Mouse (Mus musculus): ENCODE data around the gene Dmrtb1. TPM values are rescaled to one million over a fixed set of nuclear protein-coding genes. Genes with fewer than 3 reads are reported as not detected.

The Dmrtb1 gene
- not detected for total RNA-seq (2021)
- long read RNA-seq, experiment 1, result 0 reads
- long read RNA-seq, experiment 2, result 0 reads

GRCm38 (mm10) chr4:107684130-107684529, at the start of gene Dmrtb1:
Dmrtb1 (minus strand) TSS chr4:107684230.
- DNase-seq, result no peak
- intact Hi-C loops (cut with DNase I; ENCODE audit: low total_unique reads), result no loop called here

GRCm38 (mm10) chr4:107733603-107734002, 49.6 kb upstream of the Dmrtb1 start:
- intact Hi-C loops (cut with DNase I; ENCODE audit: low total_unique reads), result no loop called here
- no peak for DNase-seq

GRCm38 (mm10) chr4:107732624-107733023, 48.6 kb upstream of the Dmrtb1 start:
- intact Hi-C loops (cut with DNase I; ENCODE audit: low total_unique reads), result no loop called here
- no peak for DNase-seq

- intact Hi-C loops (cut with DNase I; ENCODE audit: low total_unique reads), result no loop called here
- no peak for DNase-seq
Observed at GRCm38 (mm10) chr4:107732182-107732581, 48.2 kb upstream of the Dmrtb1 start.

GRCm38 (mm10) chr4:107731088-107731465, 47.0 kb upstream of the Dmrtb1 start:
- intact Hi-C loops (cut with DNase I; ENCODE audit: low total_unique reads), result no loop called here
- no peak for DNase-seq

GRCm38 (mm10) chr4:107730391-107731087, 46.5 kb upstream of the Dmrtb1 start:
- DNase-seq, result no peak
- intact Hi-C loops (cut with DNase I; ENCODE audit: low total_unique reads), result no loop called here

GRCm38 (mm10) chr4:107725432-107725831, 41.4 kb upstream of the Dmrtb1 start:
- intact Hi-C loops (cut with DNase I; ENCODE audit: low total_unique reads), result no loop called here
- DNase-seq, result no peak

GRCm38 (mm10) chr4:107720043-107720830, 36.2 kb upstream of the Dmrtb1 start:
- intact Hi-C loops (cut with DNase I; ENCODE audit: low total_unique reads), result no loop called here
- DNase-seq, result no peak

GRCm38 (mm10) chr4:107719161-107719560, 35.1 kb upstream of the Dmrtb1 start:
- intact Hi-C loops (cut with DNase I; ENCODE audit: low total_unique reads), result no loop called here
- DNase-seq, result no peak

GRCm38 (mm10) chr4:107718720-107719119, 34.7 kb upstream of the Dmrtb1 start:
- intact Hi-C loops (cut with DNase I; ENCODE audit: low total_unique reads), result no loop called here

GRCm38 (mm10) chr4:107717718-107718313, 33.8 kb upstream of the Dmrtb1 start:
- intact Hi-C loops (cut with DNase I; ENCODE audit: low total_unique reads), result no loop called here
- DNase-seq, result no peak

More at GRCm38 (mm10) chr4:107718720-107719119, 34.7 kb upstream of the Dmrtb1 start:
- no peak for DNase-seq

GRCm38 (mm10) chr4:107716754-107717299, 32.8 kb upstream of the Dmrtb1 start:
- intact Hi-C loops (cut with DNase I; ENCODE audit: low total_unique reads), result no loop called here

GRCm38 (mm10) chr4:107706884-107707283, 22.9 kb upstream of the Dmrtb1 start:
- intact Hi-C loops (cut with DNase I; ENCODE audit: low total_unique reads), result no loop called here
- DNase-seq, result no peak

More at GRCm38 (mm10) chr4:107716754-107717299, 32.8 kb upstream of the Dmrtb1 start:
- no peak for DNase-seq

- intact Hi-C loops (cut with DNase I; ENCODE audit: low total_unique reads), result no loop called here
- DNase-seq, result no peak
Observed at GRCm38 (mm10) chr4:107704185-107704584, 20.2 kb upstream of the Dmrtb1 start.

- intact Hi-C loops (cut with DNase I; ENCODE audit: low total_unique reads), result no loop called here
- DNase-seq, result no peak
Observed at GRCm38 (mm10) chr4:107701679-107702078, 17.6 kb upstream of the Dmrtb1 start.

- DNase-seq, result peak; percentile 50
Observed at GRCm38 (mm10) chr4:107701116-107701515, 17.1 kb upstream of the Dmrtb1 start.

GRCm38 (mm10) chr4:107699271-107699670, 15.2 kb upstream of the Dmrtb1 start:
- intact Hi-C loops (cut with DNase I; ENCODE audit: low total_unique reads), result no loop called here
- DNase-seq, result no peak

More at GRCm38 (mm10) chr4:107701116-107701515, 17.1 kb upstream of the Dmrtb1 start:
- intact Hi-C loops (cut with DNase I; ENCODE audit: low total_unique reads), result no loop called here

- intact Hi-C loops (cut with DNase I; ENCODE audit: low total_unique reads), result no loop called here
- DNase-seq, result no peak
Observed at GRCm38 (mm10) chr4:107693816-107694215, 9.8 kb upstream of the Dmrtb1 start.

GRCm38 (mm10) chr4:107688213-107688612, 4.2 kb upstream of the Dmrtb1 start:
- intact Hi-C loops (cut with DNase I; ENCODE audit: low total_unique reads), result no loop called here
- DNase-seq, result no peak

- no peak for DNase-seq
- intact Hi-C loops (cut with DNase I; ENCODE audit: low total_unique reads), result no loop called here
Observed at GRCm38 (mm10) chr4:107687127-107687526, 3.1 kb upstream of the Dmrtb1 start.

Data from gastrocnemius, postnatal 14 days (tissue).